Mouse (Mus musculus) ES-Bruce4 (cell line): ENCODE measurements at regions not wholly inside any gene's neighbourhood (a gene's known extent, or its start where the extent isn't known, plus 50 kb on each side); places are given as distances from the start of the nearest gene placed in this dataset.

Experiments used
- H3K27ac ChIP-seq: 2 replicates; pipeline ENCODE4 v1.5.1; 2012; ENCODE audit warnings: low read length, inconsistent platforms; ENCODE audit not compliant: insufficient read depth
- H3K27me3 ChIP-seq: 2 replicates; pipeline ENCODE4 v1.6.1; 2012; ENCODE audit warnings: mild to moderate bottlenecking, low read length, inconsistent platforms; ENCODE audit not compliant: control insufficient read depth, poor library complexity, insufficient read depth, severe bottlenecking
- H3K36me3 ChIP-seq: 2 replicates; pipeline ENCODE4 v1.6.1; 2012; ENCODE audit warnings: inconsistent platforms, mild to moderate bottlenecking, low read length, moderate library complexity; ENCODE audit not compliant: control insufficient read depth, poor library complexity, insufficient read depth, severe bottlenecking
- H3K4me1 ChIP-seq: one replicate; pipeline ENCODE4 v1.8.1; 2011; ENCODE audit warnings: low read length; ENCODE audit not compliant: control insufficient read depth, insufficient read depth
- H3K4me3 ChIP-seq: 2 replicates; pipeline ENCODE4 v1.5.1; 2011; ENCODE audit warnings: low read depth, mild to moderate bottlenecking, low read length
- H3K9ac ChIP-seq: 2 replicates; pipeline ENCODE4 v1.6.1; 2012; ENCODE audit warnings: low read depth, mild to moderate bottlenecking, inconsistent platforms; ENCODE audit not compliant: poor library complexity, severe bottlenecking
- H3K9me3 ChIP-seq: replicated peaks from 2 replicates; pipeline ENCODE4 v1.6.1; 2012; ENCODE audit warnings: mild to moderate bottlenecking, low read length, inconsistent platforms; ENCODE audit not compliant: control insufficient read depth, poor library complexity, insufficient read depth, severe bottlenecking
- CTCF ChIP-seq: IDR thresholded peaks from one replicate; pipeline ENCODE4 v1.8.1; 2011; ENCODE audit warnings: low read depth, low read length
- EP300 ChIP-seq: IDR thresholded peaks from 2 replicates; pipeline ENCODE4 v1.6.1; 2011; ENCODE audit warnings: low read depth, low read length; ENCODE audit not compliant: insufficient read depth
- POLR2A ChIP-seq: IDR thresholded peaks from one replicate; pipeline ENCODE4 v1.8.1; 2011; ENCODE audit warnings: low read length; ENCODE audit not compliant: insufficient read depth

- TF ChIP-seq POLR2A: no peak
- TF ChIP-seq EP300: no peak
- TF ChIP-seq CTCF: no peak
These were observed 428.9 kb upstream of the Zfp462 start for GRCm38 (mm10) chr4:54515934-54516333.

GRCm38 (mm10) chr4:54523283-54523682, 421.6 kb upstream of the Zfp462 start:
- TF ChIP-seq EP300 (no peak), CTCF (no peak), POLR2A (no peak)
- no peak overlapping the region for H3K9ac ChIP-seq
- H3K9me3 ChIP-seq: no peaks in the 10 kb centered on the region
- no peaks in the 10 kb centered on the region for H3K4me1 ChIP-seq
- H3K27me3 ChIP-seq: no peaks in the 10 kb centered on the region
- no peaks in the 10 kb centered on the region for H3K36me3 ChIP-seq
- H3K4me3 ChIP-seq: no peak overlapping the region
- no peak overlapping the region for H3K27ac ChIP-seq

More at GRCm38 (mm10) chr4:54515934-54516333, 428.9 kb upstream of the Zfp462 start:
- no peak overlapping the region for H3K9ac ChIP-seq
- no peaks in the 10 kb centered on the region for H3K9me3 ChIP-seq
- no peak overlapping the region for H3K4me3 ChIP-seq
- no peaks in the 10 kb centered on the region for H3K36me3 ChIP-seq
- H3K27me3 ChIP-seq: no peaks in the 10 kb centered on the region; the same call in 1 of the 2 replicates
- no peak overlapping the region for H3K27ac ChIP-seq
- no peaks in the 10 kb centered on the region for H3K4me1 ChIP-seq

GRCm38 (mm10) chr4:54526003-54526586, 418.8 kb upstream of the Zfp462 start:
- Histone ChIP-seq H3K27me3 (no peaks in the 10 kb centered on the region), H3K27ac (no peak overlapping the region)

GRCm38 (mm10) chr4:54527660-54528059, 417.2 kb upstream of the Zfp462 start:
- Histone ChIP-seq H3K27ac (no peak overlapping the region), H3K9ac (no peak overlapping the region), H3K9me3 (no peaks in the 10 kb centered on the region), H3K27me3 (no peaks in the 10 kb centered on the region), H3K4me1 (no peaks in the 10 kb centered on the region), H3K4me3 (no peak overlapping the region), H3K36me3 (no peaks in the 10 kb centered on the region)
- no peak for TF ChIP-seq POLR2A
- TF ChIP-seq EP300: no peak
- TF ChIP-seq CTCF: no peak

More at GRCm38 (mm10) chr4:54526003-54526586, 418.8 kb upstream of the Zfp462 start:
- no peak overlapping the region for H3K4me3 ChIP-seq
- H3K4me1 ChIP-seq: no peaks in the 10 kb centered on the region
- H3K9me3 ChIP-seq: no peaks in the 10 kb centered on the region
- TF ChIP-seq POLR2A (no peak), CTCF (no peak), EP300 (no peak)
- no peaks in the 10 kb centered on the region for H3K36me3 ChIP-seq
- H3K9ac ChIP-seq: no peak overlapping the region

- TF ChIP-seq EP300: no peak
- TF ChIP-seq CTCF: no peak
- no peak for TF ChIP-seq POLR2A
These were observed 413.1 kb upstream of the Zfp462 start for GRCm38 (mm10) chr4:54531739-54532138.

GRCm38 (mm10) chr4:54533846-54534245, 411.0 kb upstream of the Zfp462 start:
- H3K27ac ChIP-seq: no peak overlapping the region
- no peak for TF ChIP-seq EP300
- no peak for TF ChIP-seq POLR2A
- TF ChIP-seq CTCF: no peak
- H3K9ac ChIP-seq: no peak overlapping the region
- no peaks in the 10 kb centered on the region for H3K36me3 ChIP-seq
- H3K27me3 ChIP-seq: no peaks in the 10 kb centered on the region
- no peak overlapping the region for H3K4me3 ChIP-seq
- no peaks in the 10 kb centered on the region for H3K4me1 ChIP-seq
- no peaks in the 10 kb centered on the region for H3K9me3 ChIP-seq

More at GRCm38 (mm10) chr4:54531739-54532138, 413.1 kb upstream of the Zfp462 start:
- Histone ChIP-seq H3K4me3 (no peak overlapping the region), H3K27ac (no peak overlapping the region), H3K9me3 (no peaks in the 10 kb centered on the region), H3K27me3 (no peaks in the 10 kb centered on the region), H3K36me3 (no peaks in the 10 kb centered on the region), H3K4me1 (no peaks in the 10 kb centered on the region), H3K9ac (no peak overlapping the region)
